Mouse (Mus musculus) forebrain, postnatal 0 days (tissue): ENCODE measurements around the gene Zcchc17. TPM values are rescaled to one million over a fixed set of nuclear protein-coding genes. Genes with fewer than 3 reads are reported as not detected.

Experiments
- ATAC-seq: fragments of 200-750 bp; cut with Nextera tagmentation; 2 replicates; pipeline ENCODE4 v1.8.0; 2017; ENCODE audit warnings: mild to moderate bottlenecking, moderate library complexity
- DNase-seq: peaks from one replicate; pipeline ENCODE4 v3.0.0-alpha.2; 2015
- H3K27ac ChIP-seq: fragments of 300-500 bp; sonication (generic); 2 replicates; pipeline ENCODE4 v1.5.1; 2014; ENCODE audit warnings: low read depth, mild to moderate bottlenecking, antibody characterized with exemption, low read length, moderate library complexity, mixed read lengths
- H3K27me3 ChIP-seq: fragments of 300-500 bp; sonication (generic); 2 replicates; pipeline ENCODE4 v1.6.1; 2014; ENCODE audit warnings: mild to moderate bottlenecking, low read length, mixed read lengths; ENCODE audit not compliant: insufficient read depth
- H3K36me3 ChIP-seq: fragments of 300-500 bp; sonication (generic); 2 replicates; pipeline ENCODE4 v1.6.1; 2014; ENCODE audit warnings: mild to moderate bottlenecking, moderate library complexity; ENCODE audit not compliant: insufficient read depth
- H3K4me1 ChIP-seq: fragments of 300-500 bp; sonication (generic); 2 replicates; pipeline ENCODE4 v1.6.1; 2014; ENCODE audit warnings: antibody characterized with exemption; ENCODE audit not compliant: insufficient read depth
- H3K4me2 ChIP-seq: fragments of 300-500 bp; sonication (generic); 2 replicates; pipeline ENCODE4 v1.6.1; 2014; ENCODE audit warnings: low read depth, mild to moderate bottlenecking, moderate library complexity
- H3K4me3 ChIP-seq: fragments of 300-500 bp; sonication (generic); 2 replicates; pipeline ENCODE4 v1.5.1; 2014; ENCODE audit warnings: low read depth, low read length, mixed read lengths
- H3K9ac ChIP-seq: fragments of 300-500 bp; sonication (generic); 2 replicates; pipeline ENCODE4 v1.6.1; 2014; ENCODE audit warnings: mild to moderate bottlenecking
- H3K9me3 ChIP-seq: fragments of 300-500 bp; sonication (generic); 2 replicates; pipeline ENCODE4 v1.6.1; 2016; ENCODE audit warnings: low read length
- CTCF ChIP-seq: sonication (generic); IDR thresholded peaks from 2 replicates; pipeline ENCODE4 v1.5.1; 2016; ENCODE audit warnings: antibody characterized with exemption, control low read depth, low read depth
- WGBS: fragments of 180-500 bp; shearing (Covaris S2); extraction: QIAGEN DNeasy Blood & Tissue Kit; methylation state at CpG from one replicate; pipeline ENCODE4 v1.1.7; 2014; 5-methylcytosine and 5-hydroxymethylcytosine counted together
- polyA plus RNA-seq: library from polyadenylated mRNA; unstranded; fragments of >200 nt; fragmentation: Nextera tagmentation; extraction: Ambion mirVana; gene quantifications from 2 replicates; pipeline ENCODE4 v1.2.1, GENCODE M21; 2015
- total RNA-seq: library from RNA; depleted of rRNA; stranded (reverse); fragments of >200 nt; gene quantifications from 2 replicates; pipeline ENCODE4 v1.2.3, GENCODE M21; 2014

Zcchc17 gene
- total and polyA plus RNA-seq, 2 experiments from 2014 or later, result 41.3 to 97.8 TPM

- ATAC-seq (peak; percentile 42), DNase-seq (peak; percentile 70)
- H3K36me3 ChIP-seq, result no peaks in the 10 kb centered on the region
- no peaks in the 10 kb centered on the region for H3K9me3 ChIP-seq
- H3K27me3 ChIP-seq, result no peaks in the 10 kb centered on the region
- peak overlapping the region; percentile 76 for H3K4me3 ChIP-seq
- peak overlapping the region; percentile 97 for H3K27ac ChIP-seq
- H3K9ac ChIP-seq, result peak overlapping the region; percentile 90
- 1% methylated on average over 58 of the region's 62 CpGs for WGBS
- no peak for TF ChIP-seq CTCF
- peak overlapping the region; percentile 74 for H3K4me2 ChIP-seq
- 0 out of 2 replicates have a peak, but pooled peaks cover 17% of the 10 kb centered on the region for H3K4me1 ChIP-seq
Observed at GRCm38 (mm10) chr4:130275016-130275822, 84.5 kb downstream of the Zcchc17 start.

- Histone ChIP-seq H3K9me3 (no peaks in the 10 kb centered on the region), H3K27me3 (no peaks in the 10 kb centered on the region), H3K36me3 (no peaks in the 10 kb centered on the region), H3K4me3 (peak overlapping the region; percentile 76), H3K4me2 (peak overlapping the region; percentile 74), H3K4me1 (0 out of 2 replicates have a peak, but pooled peaks cover 17% of the 10 kb centered on the region), H3K9ac (peak overlapping the region; percentile 90), H3K27ac (peak overlapping the region; percentile 97)
- 1% methylated on average over 29 of the region's 29 CpGs for WGBS
- no peak for TF ChIP-seq CTCF
- ATAC-seq (peak; percentile 87), DNase-seq (peak; percentile 85)
Observed at GRCm38 (mm10) chr4:130274346-130275015, 85.3 kb downstream of the Zcchc17 start.

GRCm38 (mm10) chr4:130273698-130274345 is 85.9 kb downstream of the Zcchc17 start:
- WGBS, result 2% methylated on average over 11 of the region's 12 CpGs
- no peak for TF ChIP-seq CTCF
- Histone ChIP-seq H3K27ac (peak overlapping the region; percentile 97), H3K9ac (peak overlapping the region; percentile 90), H3K27me3 (no peaks in the 10 kb centered on the region), H3K36me3 (no peaks in the 10 kb centered on the region), H3K4me3 (peak overlapping the region; percentile 76), H3K4me1 (0 out of 2 replicates have a peak, but pooled peaks cover 17% of the 10 kb centered on the region), H3K9me3 (no peaks in the 10 kb centered on the region), H3K4me2 (peak overlapping the region; percentile 74)
- DNase-seq, result peak; percentile 70
- peak; percentile 57 for ATAC-seq

- no peaks in the 10 kb centered on the region for H3K36me3 ChIP-seq
- WGBS, result 77% methylated on average over 6 of the region's 6 CpGs
- no peak for TF ChIP-seq CTCF
Observed at GRCm38 (mm10) chr4:130270611-130271347, 89.0 kb downstream of the Zcchc17 start.

GRCm38 (mm10) chr4:130270089-130270488 is 89.7 kb downstream of the Zcchc17 start:
- H3K4me1 ChIP-seq, result 0 out of 2 replicates have a peak, but pooled peaks cover 17% of the 10 kb centered on the region
- no peak for TF ChIP-seq CTCF
- ATAC-seq (no peak), DNase-seq (peak; percentile 53)
- no peak overlapping the region for H3K4me3 ChIP-seq
- H3K9me3 ChIP-seq, result no peaks in the 10 kb centered on the region
- H3K36me3 ChIP-seq, result no peaks in the 10 kb centered on the region
- H3K27ac ChIP-seq, result no peak overlapping the region
- no peaks in the 10 kb centered on the region for H3K27me3 ChIP-seq
- H3K9ac ChIP-seq, result no peak overlapping the region
- H3K4me2 ChIP-seq, result no peak overlapping the region
- 64% methylated on average over 8 of the region's 8 CpGs for WGBS

More at GRCm38 (mm10) chr4:130270611-130271347, 89.0 kb downstream of the Zcchc17 start:
- peak overlapping the region; percentile 35; the same call in 1 of the 2 replicates for H3K27ac ChIP-seq
- no peak overlapping the region for H3K4me3 ChIP-seq
- 0 out of 2 replicates have a peak, but pooled peaks cover 17% of the 10 kb centered on the region for H3K4me1 ChIP-seq
- H3K9ac ChIP-seq, result no peak overlapping the region
- no peak for DNase-seq
- H3K9me3 ChIP-seq, result no peaks in the 10 kb centered on the region
- no peak overlapping the region for H3K4me2 ChIP-seq
- no peaks in the 10 kb centered on the region for H3K27me3 ChIP-seq
- ATAC-seq, result no peak

- H3K4me3 ChIP-seq, result no peak overlapping the region
- H3K4me1 ChIP-seq, result 0 out of 2 replicates have a peak, but pooled peaks cover 15% of the 10 kb centered on the region
- ATAC-seq, result no peak
- DNase-seq, result no peak
- H3K27ac ChIP-seq, result no peak overlapping the region
- H3K36me3 ChIP-seq, result peaks cover 4% of the 10 kb centered on the region; the same call in 1 of the 2 replicates
- H3K9me3 ChIP-seq, result no peaks in the 10 kb centered on the region
- no peaks in the 10 kb centered on the region for H3K27me3 ChIP-seq
- H3K9ac ChIP-seq, result no peak overlapping the region
- 88% methylated on average over 10 of the region's 10 CpGs for WGBS
- no peak overlapping the region for H3K4me2 ChIP-seq
- TF ChIP-seq CTCF, result no peak
Observed at GRCm38 (mm10) chr4:130268736-130269135, 91.0 kb downstream of the Zcchc17 start.
